ENCODE assay signal across 8 mouse cellular contexts in the genomic region with DNA sequence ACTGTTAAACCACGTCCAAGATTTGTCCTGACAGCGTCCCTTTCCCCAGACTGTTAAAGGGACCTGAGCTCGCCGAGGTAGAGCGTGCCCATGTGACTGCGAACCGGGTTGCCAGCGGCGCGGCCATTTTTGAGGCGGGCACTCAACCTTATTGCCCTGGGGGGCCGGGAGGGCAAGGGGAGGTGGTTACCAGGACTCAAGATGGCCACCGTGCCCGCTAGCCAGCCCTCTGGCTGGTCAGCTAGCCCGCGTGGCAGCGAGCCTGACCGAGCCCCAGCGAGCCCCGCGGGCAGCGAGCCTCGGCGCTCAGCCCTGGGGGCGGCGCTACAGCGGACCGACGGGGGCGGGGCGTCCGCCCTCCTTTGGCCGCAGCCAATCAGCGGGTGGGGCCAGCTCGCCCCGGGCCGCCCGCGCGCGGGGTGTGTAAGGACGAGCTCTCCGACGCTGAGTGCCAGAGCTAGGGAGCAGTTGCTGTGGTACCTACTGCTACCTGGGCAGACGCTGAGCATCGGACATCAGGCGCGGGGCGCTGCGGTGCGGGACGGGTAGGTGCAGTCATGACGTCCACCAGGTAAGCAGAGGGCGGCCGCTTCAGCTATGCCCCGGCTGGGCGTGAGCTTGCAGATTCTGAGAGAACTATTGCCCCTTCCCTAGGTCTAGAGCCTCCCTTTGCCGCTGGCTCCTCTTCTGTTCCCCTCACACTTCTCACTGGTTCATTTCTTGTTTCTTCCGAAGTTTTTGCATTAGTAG. TPM values are rescaled to one million over a fixed set of nuclear protein-coding genes. Genes with fewer than 3 reads are reported as not detected.
DNase-seq lines count a peak whose midpoint lies in the region; ATAC-seq and TF ChIP-seq lines count a peak whose summit lies in the region.

No protein-coding gene starts in this region.

- H3K36me3 ChIP-seq in ES-E14 (ENCODE audit: control insufficient read depth, insufficient read depth, low read length, poor library complexity, severe bottlenecking), result no peaks in the 10 kb centered on the region
- H3K36me3 ChIP-seq in forebrain, embryonic 14.5 days (ENCODE audit: control insufficient read depth, insufficient read depth, low read length), result no peaks in the 10 kb centered on the region
- H3K36me3 ChIP-seq in neural tube, embryonic 14.5 days (ENCODE audit: control insufficient read depth, insufficient read depth, low read length), result no peaks in the 10 kb centered on the region
- no peaks in the 10 kb centered on the region for H3K36me3 ChIP-seq in testis, adult 2 months (ENCODE audit: control insufficient read depth, insufficient read depth, low read length)

- TF ChIP-seq POLR2A in testis, adult 2 months (IDR thresholded peaks at IDR 0.05; ENCODE audit: control insufficient read depth, low read depth, low read length), result peak; percentile 81

- no peak overlapping the region for H3K27ac ChIP-seq in ES-E14 (ENCODE audit: insufficient read depth, low read depth, low read length, poor library complexity, severe bottlenecking)
- H3K27ac ChIP-seq in forebrain, embryonic 14.5 days (ENCODE audit: low read depth, low read length), result peak overlapping the region; percentile 55
- peak overlapping the region; percentile 73 for H3K27ac ChIP-seq in neural tube, embryonic 14.5 days (ENCODE audit: low read depth, low read length)
- H3K27ac ChIP-seq in testis, adult 2 months (ENCODE audit: control insufficient read depth, insufficient read depth, low read depth, low read length), result peak overlapping the region; percentile 87

- no peaks in the 10 kb centered on the region for H3K27me3 ChIP-seq in forebrain, embryonic 14.5 days (replicated peaks; ENCODE audit: control insufficient read depth, insufficient read depth, low read length)
- no peaks in the 10 kb centered on the region for H3K27me3 ChIP-seq in neural tube, embryonic 14.5 days (ENCODE audit: control insufficient read depth, insufficient read depth, low read length)
- no peaks in the 10 kb centered on the region for H3K27me3 ChIP-seq in testis, adult 2 months (ENCODE audit: control insufficient read depth, insufficient read depth, low read length)

- DNase-seq in ES-E14 (ENCODE audit: low read depth, low spot score), result peak; percentile 66
- DNase-seq in cerebellum, adult 11 months, result peak; percentile 94
- DNase-seq in forebrain, embryonic 14.5 days (ENCODE audit: low spot score), result peak; percentile 91
- DNase-seq in heart, postnatal 14 days, result peak; percentile 96
- peak; percentile 82 to 89 for DNase-seq in layer of hippocampus, adult 18-20 months (ENCODE audit: low spot score in 2 of 2)
- peak; percentile 91 to 92 for DNase-seq in lung, adult 18-20 months

- H3K4me2 ChIP-seq in forebrain, embryonic 14.5 days (ENCODE audit: low read length), result peak overlapping the region; percentile 76
- H3K4me2 ChIP-seq in neural tube, embryonic 14.5 days (ENCODE audit: low read depth, low read length), result peak overlapping the region; percentile 70

- peak; percentile 99 for ATAC-seq in forebrain, embryonic 14.5 days
- ATAC-seq in neural tube, embryonic 14.5 days (ENCODE audit: low read depth), result peak; percentile 98

- intact Hi-C loops in heart, postnatal 14 days (cut with DNase I), result loop anchor here (5.0 kb wide), 1 partner anchor 36 kb away; no protein-coding TSS in a partner anchor

- in situ Hi-C loops in ES-E14 (cut with MboI; ENCODE audit: low sequenced_read_pairs in 2 of 2, unreplicated experiment in 2 of 2), result no loop called here

- H3K4me1 ChIP-seq in ES-E14 (ENCODE audit: control insufficient read depth in 2 of 2, insufficient read depth in 2 of 2, low read length in 2 of 2, poor library complexity in 1 of 2), result peaks cover 0 to 4% of the 10 kb centered on the region in 2 experiments; a peak in 1 of 4 replicates
- H3K4me1 ChIP-seq in forebrain, embryonic 14.5 days (ENCODE audit: control insufficient read depth, insufficient read depth, low read length), result peaks cover 3% of the 10 kb centered on the region
- H3K4me1 ChIP-seq in neural tube, embryonic 14.5 days (ENCODE audit: control insufficient read depth, insufficient read depth, low read length), result peaks cover 7% of the 10 kb centered on the region; the same call in 1 of the 2 replicates
- H3K4me1 ChIP-seq in testis, adult 2 months (ENCODE audit: control insufficient read depth, insufficient read depth, low read length), result peaks cover 10% of the 10 kb centered on the region

- H3K9ac ChIP-seq in ES-E14 (ENCODE audit: insufficient read depth, low read depth, low read length, poor library complexity, severe bottlenecking), result peak overlapping the region; percentile 85
- peak overlapping the region; percentile 75 for H3K9ac ChIP-seq in forebrain, embryonic 14.5 days (ENCODE audit: low read length)
- H3K9ac ChIP-seq in neural tube, embryonic 14.5 days (replicated peaks; ENCODE audit: low read depth, low read length), result peak overlapping the region; percentile 64

- no peak for TF ChIP-seq CTCF in testis, adult 2 months (IDR thresholded peaks at IDR 0.05; ENCODE audit: control insufficient read depth, insufficient read depth, insufficient replicate concordance, low read depth, low read length)

- peak overlapping the region; percentile 88 to 92 for H3K4me3 ChIP-seq in ES-E14 (ENCODE audit: insufficient read depth in 1 of 2, low read depth in 1 of 2, low read length in 2 of 2, poor library complexity in 1 of 2, severe bottlenecking in 1 of 2)
- peak overlapping the region; percentile 65 for H3K4me3 ChIP-seq in forebrain, embryonic 14.5 days (ENCODE audit: low read depth, low read length)
- H3K4me3 ChIP-seq in neural tube, embryonic 14.5 days (ENCODE audit: low read depth, low read length), result peak overlapping the region; percentile 59
- peak overlapping the region; percentile 94 for H3K4me3 ChIP-seq in testis, adult 2 months (ENCODE audit: control insufficient read depth, low read depth, low read length)

- no peaks in the 10 kb centered on the region for H3K9me3 ChIP-seq in ES-E14 (ENCODE audit: control insufficient read depth, insufficient read depth, low read depth, low read length)
- no peaks in the 10 kb centered on the region for H3K9me3 ChIP-seq in forebrain, embryonic 14.5 days (replicated peaks; ENCODE audit: control insufficient read depth, low read length)
- H3K9me3 ChIP-seq in neural tube, embryonic 14.5 days (ENCODE audit: control insufficient read depth, low read length), result no peaks in the 10 kb centered on the region

- under 1% methylated on average over 59 of the region's 59 CpGs for WGBS in forebrain, embryonic 14.5 days
- under 1% methylated on average over 57 of the region's 59 CpGs for WGBS in neural tube, embryonic 14.5 days

TF ChIP-seq in ES-E14, 5 proteins besides CTCF, POLR2A, EP300 and RAD21:
- TF ChIP-seq HCFC1 (IDR thresholded peaks at IDR 0.05; ENCODE audit: borderline replicate concordance, insufficient read depth, low read length) (peak; percentile 60), ZC3H11A (IDR thresholded peaks at IDR 0.05; ENCODE audit: borderline replicate concordance, low read depth, low read length) (peak; percentile 68), CHD2 (IDR thresholded peaks at IDR 0.05; ENCODE audit: low read depth, low read length) (no peak), ZNF384 (IDR thresholded peaks at IDR 0.05; ENCODE audit: low read depth, low read length) (no peak), MAFK (IDR thresholded peaks at IDR 0.05; ENCODE audit: insufficient read depth, low read depth, low read length) (no peak)

RNA-seq across cellular contexts. Expression of a gene that starts 23.6 kb away (rescaled TPM):
- 113 and 164 TPM in 2 replicates for total RNA-seq in ES-E14 (2012; rRNA removed)
- 79.9 and 81.7 TPM in 2 replicates for polyA plus RNA-seq in forebrain, embryonic 14.5 days (2014; fragmentation: Nextera tagmentation; extraction: Ambion mirVana)
- 100 to 1,000 TPM; 186 to 196 TPM for total RNA-seq in heart, postnatal 14 days (2021)
- total RNA-seq in layer of hippocampus, adult 18-20 months (2021), result 10 to 100 TPM; 64.2 to 69.7 TPM
- 33.5 and 35.4 TPM in 2 replicates for polyA plus RNA-seq in neural tube, embryonic 14.5 days (2014; fragmentation: Nextera tagmentation; extraction: Ambion mirVana)
- 22.4 and 23.4 TPM in 2 replicates for polyA plus RNA-seq in testis, adult 2 months (2012; rRNA removed)

RNA-seq across cellular contexts. Expression of a gene that starts 23.6 kb away (rescaled TPM):
- total RNA-seq in ES-E14 (2012; rRNA removed), result 42.4 and 48.5 TPM in 2 replicates
- polyA plus RNA-seq in forebrain, embryonic 14.5 days (2014; fragmentation: Nextera tagmentation; extraction: Ambion mirVana), result 139 and 145 TPM in 2 replicates
- 10 to 100 TPM; 69.5 to 71.4 TPM for total RNA-seq in heart, postnatal 14 days (2021)
- total RNA-seq in layer of hippocampus, adult 18-20 months (2021), result 10 to 100 TPM; 67.2 to 70.5 TPM
- 90.6 and 95.6 TPM in 2 replicates for polyA plus RNA-seq in neural tube, embryonic 14.5 days (2014; fragmentation: Nextera tagmentation; extraction: Ambion mirVana)
- polyA plus RNA-seq in testis, adult 2 months (2012; rRNA removed), result 25.9 and 31.6 TPM in 2 replicates
